Mouse (Mus musculus): ENCODE measurements around the gene Hcn1. TPM values are rescaled to one million over a fixed set of nuclear protein-coding genes. Genes with fewer than 3 reads are reported as not detected.

Hcn1 gene
- total and polyA plus RNA-seq, 3 experiments: not detected

DNA sequence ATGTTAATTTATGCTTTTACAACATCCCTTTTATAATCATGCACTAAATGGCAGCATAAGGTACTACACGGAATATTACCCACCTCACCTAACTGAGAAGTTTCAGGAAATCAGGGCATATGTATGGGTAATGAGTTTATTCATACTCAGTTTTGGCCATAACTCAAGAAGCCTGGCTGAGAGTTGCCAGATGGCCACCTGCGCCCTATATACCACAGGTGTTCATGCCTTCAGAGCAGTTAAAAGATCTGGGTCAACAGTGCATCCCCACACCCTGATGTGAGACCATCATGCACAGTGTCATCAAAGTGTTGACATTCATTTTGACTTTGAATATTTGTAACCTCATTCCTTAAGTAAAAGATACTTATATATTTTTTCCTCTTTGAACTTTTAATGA is 183.3 kb downstream of the Hcn1 start:
- no peak for DNase-seq (ENCODE audit: low read depth, low spot score)
- no peak for TF ChIP-seq TCF12 (IDR thresholded peaks at IDR 0.05; ENCODE audit: low read depth, low read length)
- TF ChIP-seq TBP (IDR thresholded peaks at IDR 0.05; ENCODE audit: low read depth, low read length): no peak
- no peak for TF ChIP-seq ELF1 (IDR thresholded peaks at IDR 0.05; ENCODE audit: low read depth, low read length)
- TF ChIP-seq KAT2A (conservative IDR thresholded peaks at IDR 0.05; ENCODE audit: low read depth, low read length): no peak
- no peak for TF ChIP-seq GATA1 (IDR thresholded peaks at IDR 0.05; ENCODE audit: low read depth, low read length)
- TF ChIP-seq USF2 (IDR thresholded peaks at IDR 0.05; ENCODE audit: borderline replicate concordance in 1 of 2, insufficient read depth in 1 of 2, low read depth in 1 of 2, low read length in 2 of 2): no peak
- no peak for TF ChIP-seq MEF2A (IDR thresholded peaks at IDR 0.05; ENCODE audit: extremely low read depth, insufficient replicate concordance, low read depth, low read length, poor library complexity, severe bottlenecking)
- TF ChIP-seq MXI1 (IDR thresholded peaks at IDR 0.05; ENCODE audit: low read depth, low read length): no peak
- no peak for TF ChIP-seq MAZ (IDR thresholded peaks at IDR 0.05; ENCODE audit: low read depth, low read length)
- TF ChIP-seq TAL1 (IDR thresholded peaks at IDR 0.05; ENCODE audit: low read length): no peak
- TF ChIP-seq E2F4 (IDR thresholded peaks at IDR 0.05; ENCODE audit: borderline replicate concordance, low read depth, low read length): no peak
- no peak for TF ChIP-seq ETS1 (IDR thresholded peaks at IDR 0.05; ENCODE audit: low read depth, low read length)
- no peak for TF ChIP-seq BHLHE40 (IDR thresholded peaks at IDR 0.05; ENCODE audit: borderline replicate concordance, low read depth, low read length)
- no peak for TF ChIP-seq UBTF (IDR thresholded peaks at IDR 0.05; ENCODE audit: borderline replicate concordance, insufficient read depth, low read depth, low read length)
- TF ChIP-seq MYB (IDR thresholded peaks at IDR 0.05; ENCODE audit: low read depth, low read length): no peak
- Histone ChIP-seq H3K27me3 (ENCODE audit: control insufficient read depth in 1 of 2, insufficient read depth in 2 of 2, low read length in 2 of 2) (no peaks in the 10 kb centered on the region), H3K4me3 (ENCODE audit: control insufficient read depth in 1 of 2, insufficient read depth in 1 of 2, low read depth in 2 of 2, low read length in 2 of 2) (no peak overlapping the region), H3K36me3 (ENCODE audit: control insufficient read depth in 1 of 2, insufficient read depth in 2 of 2, low read length in 2 of 2) (no peaks in the 10 kb centered on the region), H3K9me3 (replicated peaks; ENCODE audit: insufficient read depth, low read length) (no peaks in the 10 kb centered on the region), H3K9ac (ENCODE audit: control insufficient read depth, low read depth, low read length, poor library complexity, severe bottlenecking) (no peak overlapping the region), H3K27ac (ENCODE audit: control insufficient read depth, low read depth, low read length) (no peak overlapping the region), H3K4me1 (ENCODE audit: control insufficient read depth in 1 of 2, insufficient read depth in 2 of 2, low read length in 2 of 2) (no peaks in the 10 kb centered on the region), H3K79me2 (ENCODE audit: control insufficient read depth, insufficient read depth, low read length, poor library complexity) (no peaks in the 10 kb centered on the region)

DNA sequence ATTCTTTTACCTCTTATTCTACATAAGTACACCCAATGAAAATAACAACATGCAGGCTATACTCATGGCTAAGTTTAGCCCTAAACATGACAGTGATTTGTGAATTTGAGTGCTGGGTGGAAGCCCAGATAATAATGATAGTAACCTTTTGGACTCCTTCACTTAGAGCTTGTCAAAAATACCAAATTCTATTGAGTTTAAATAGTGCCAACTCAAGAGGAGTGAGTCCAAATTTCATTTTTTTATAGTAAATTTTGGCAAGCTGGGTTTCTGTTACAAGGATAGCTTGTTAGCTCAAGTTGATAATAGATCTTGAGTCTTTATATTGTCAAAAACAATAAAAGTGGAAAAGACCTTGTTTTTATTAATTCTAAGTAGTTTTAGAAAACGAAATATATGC is 190.7 kb downstream of the Hcn1 start:
- Histone ChIP-seq H3K27ac (ENCODE audit: control insufficient read depth, low read depth, low read length) (no peak overlapping the region), H3K27me3 (ENCODE audit: control insufficient read depth in 1 of 2, insufficient read depth in 2 of 2, low read length in 2 of 2) (no peaks in the 10 kb centered on the region), H3K79me2 (ENCODE audit: control insufficient read depth, insufficient read depth, low read length, poor library complexity) (no peaks in the 10 kb centered on the region), H3K4me1 (ENCODE audit: control insufficient read depth in 1 of 2, insufficient read depth in 2 of 2, low read length in 2 of 2) (no peaks in the 10 kb centered on the region), H3K9me3 (replicated peaks; ENCODE audit: insufficient read depth, low read length) (no peaks in the 10 kb centered on the region), H3K9ac (ENCODE audit: control insufficient read depth, low read depth, low read length, poor library complexity, severe bottlenecking) (no peak overlapping the region), H3K36me3 (ENCODE audit: control insufficient read depth in 1 of 2, insufficient read depth in 2 of 2, low read length in 2 of 2) (no peaks in the 10 kb centered on the region), H3K4me3 (ENCODE audit: control insufficient read depth in 1 of 2, insufficient read depth in 1 of 2, low read depth in 2 of 2, low read length in 2 of 2) (no peak overlapping the region)
- no peak for TF ChIP-seq MYC (IDR thresholded peaks at IDR 0.05; ENCODE audit: low read depth, low read length)
- TF ChIP-seq TBP (IDR thresholded peaks at IDR 0.05; ENCODE audit: low read depth, low read length): no peak
- no peak for TF ChIP-seq RAD21 (IDR thresholded peaks at IDR 0.05; ENCODE audit: low read depth, low read length)
- TF ChIP-seq SMC3 (IDR thresholded peaks at IDR 0.05; ENCODE audit: low read depth, low read length): no peak
- TF ChIP-seq MXI1 (IDR thresholded peaks at IDR 0.05; ENCODE audit: low read depth, low read length): no peak
- TF ChIP-seq USF2 (IDR thresholded peaks at IDR 0.05; ENCODE audit: borderline replicate concordance in 1 of 2, insufficient read depth in 1 of 2, low read depth in 1 of 2, low read length in 2 of 2): no peak
- TF ChIP-seq MAZ (IDR thresholded peaks at IDR 0.05; ENCODE audit: low read depth, low read length): no peak
- TF ChIP-seq ZMIZ1 (IDR thresholded peaks at IDR 0.05; ENCODE audit: low read depth, low read length): no peak
- no peak for TF ChIP-seq NRF1 (IDR thresholded peaks at IDR 0.05; ENCODE audit: insufficient read depth, low read depth, low read length, poor library complexity, severe bottlenecking)
- no peak for TF ChIP-seq POLR2A (IDR thresholded peaks at IDR 0.05; ENCODE audit: control insufficient read depth in 1 of 2, insufficient read depth in 1 of 2, low read depth in 1 of 2, low read length in 2 of 2, poor library complexity in 1 of 2)
- no peak for TF ChIP-seq HCFC1 (IDR thresholded peaks at IDR 0.05; ENCODE audit: low read depth, low read length)
- TF ChIP-seq POLR2AphosphoS2 (IDR thresholded peaks at IDR 0.05; ENCODE audit: low read length): no peak
- TF ChIP-seq NELFE (IDR thresholded peaks at IDR 0.05; ENCODE audit: low read depth, low read length): no peak
- no peak for TF ChIP-seq SIN3A (IDR thresholded peaks at IDR 0.05; ENCODE audit: low read length)
- TF ChIP-seq JUND (IDR thresholded peaks at IDR 0.05; ENCODE audit: low read depth, low read length): no peak
- no peak for TF ChIP-seq KAT2A (conservative IDR thresholded peaks at IDR 0.05; ENCODE audit: low read depth, low read length)
- no peak for DNase-seq (ENCODE audit: low read depth, low spot score)
